ENCODE assay signal across 8 mouse cellular contexts in genomic region chr19:53329992-53330381, GRCm38 (mm10). TPM values are rescaled to one million over a fixed set of nuclear protein-coding genes. Genes with fewer than 3 reads are reported as not detected.
DNase-seq lines count a peak whose midpoint lies in the region; ATAC-seq and TF ChIP-seq lines count a peak whose summit lies in the region.

No protein-coding gene starts in this region.

- no peaks in the 10 kb centered on the region for H3K79me2 ChIP-seq in myocyte (ENCODE audit: control insufficient read depth, insufficient read depth)

- 2% methylated on average over 29 of the region's 29 CpGs for WGBS in heart, embryonic 12.5 days
- WGBS in kidney, embryonic 16.5 days, result under 1% methylated on average over 19 of the region's 29 CpGs
- 1% methylated on average over 29 of the region's 29 CpGs for WGBS in liver, embryonic 11.5 days
- WGBS in stomach, embryonic 14.5 days, result under 1% methylated on average over 29 of the region's 29 CpGs

- H3K36me3 ChIP-seq in heart, embryonic 12.5 days, result peaks cover 27% of the 10 kb centered on the region
- H3K36me3 ChIP-seq in kidney, embryonic 16.5 days (ENCODE audit: insufficient read depth, low read length), result peaks cover 22% of the 10 kb centered on the region
- H3K36me3 ChIP-seq in liver, embryonic 11.5 days (ENCODE audit: control insufficient read depth, insufficient read depth, low read length), result peaks cover 10% of the 10 kb centered on the region
- no peaks in the 10 kb centered on the region for H3K36me3 ChIP-seq in myocyte (ENCODE audit: control insufficient read depth, insufficient read depth)
- H3K36me3 ChIP-seq in stomach, embryonic 14.5 days (ENCODE audit: control insufficient read depth, insufficient read depth, low read length), result peaks cover 19% of the 10 kb centered on the region

- DNase-seq in 416B (ENCODE audit: low read depth), result peak; percentile 80
- peak; percentile 74 for DNase-seq in adrenal gland, postnatal 25 days
- peak; percentile 78 for DNase-seq in liver, embryonic 11.5 days (ENCODE audit: low spot score)

- peak overlapping the region; percentile 60 for H3K4me3 ChIP-seq in embryonic fibroblast, embryonic 13.5 days (ENCODE audit: insufficient read depth, low read length)
- peak overlapping the region; percentile 84 for H3K4me3 ChIP-seq in heart, embryonic 12.5 days
- H3K4me3 ChIP-seq in kidney, embryonic 16.5 days (ENCODE audit: low read length), result peak overlapping the region; percentile 90
- peak overlapping the region; percentile 93 for H3K4me3 ChIP-seq in liver, embryonic 11.5 days (ENCODE audit: low read depth, low read length)
- peak overlapping the region; percentile 19 for H3K4me3 ChIP-seq in myocyte
- peak overlapping the region; percentile 86 for H3K4me3 ChIP-seq in stomach, embryonic 14.5 days (ENCODE audit: low read depth, low read length)

- H3K4me1 ChIP-seq in embryonic fibroblast, embryonic 13.5 days (ENCODE audit: control insufficient read depth, insufficient read depth, low read length), result peaks cover 7% of the 10 kb centered on the region; the same call in 1 of the 2 replicates
- H3K4me1 ChIP-seq in heart, embryonic 12.5 days (replicated peaks), result peaks cover 39% of the 10 kb centered on the region
- peaks cover 22% of the 10 kb centered on the region for H3K4me1 ChIP-seq in kidney, embryonic 16.5 days (ENCODE audit: insufficient read depth, low read length)
- H3K4me1 ChIP-seq in liver, embryonic 11.5 days (replicated peaks; ENCODE audit: control insufficient read depth, insufficient read depth, low read length), result peaks cover 30% of the 10 kb centered on the region
- peaks cover 14% of the 10 kb centered on the region for H3K4me1 ChIP-seq in stomach, embryonic 14.5 days (ENCODE audit: control insufficient read depth, insufficient read depth, low read length)

- no peak for TF ChIP-seq POLR2A in embryonic fibroblast, embryonic 13.5 days (IDR thresholded peaks at IDR 0.05; ENCODE audit: low read depth, low read length)
- no peak for TF ChIP-seq POLR2A in myocyte (IDR thresholded peaks at IDR 0.05; ENCODE audit: insufficient read length, low read depth)

- H3K4me2 ChIP-seq in heart, embryonic 12.5 days, result peak overlapping the region; percentile 99
- H3K4me2 ChIP-seq in kidney, embryonic 16.5 days (replicated peaks; ENCODE audit: low read depth, low read length), result peak overlapping the region; percentile 92
- peak overlapping the region; percentile 99 for H3K4me2 ChIP-seq in liver, embryonic 11.5 days
- H3K4me2 ChIP-seq in myocyte (ENCODE audit: low read depth), result peak overlapping the region; percentile 95
- peak overlapping the region; percentile 80 for H3K4me2 ChIP-seq in stomach, embryonic 14.5 days (replicated peaks; ENCODE audit: low read depth, low read length)

- peak overlapping the region; percentile 67 for H3ac ChIP-seq in myocyte (ENCODE audit: control insufficient read depth, insufficient read length)

- H3K9ac ChIP-seq in heart, embryonic 12.5 days, result peak overlapping the region; percentile 85
- H3K9ac ChIP-seq in kidney, embryonic 16.5 days (replicated peaks; ENCODE audit: low read length), result peak overlapping the region; percentile 78
- peak overlapping the region; percentile 92 for H3K9ac ChIP-seq in liver, embryonic 11.5 days (ENCODE audit: low read depth, low read length)
- peak overlapping the region; percentile 68 for H3K9ac ChIP-seq in stomach, embryonic 14.5 days (replicated peaks; ENCODE audit: low read depth, low read length)

- H3K9me3 ChIP-seq in heart, embryonic 12.5 days (replicated peaks), result no peaks in the 10 kb centered on the region; the same call in 1 of the 2 replicates
- H3K9me3 ChIP-seq in kidney, embryonic 16.5 days (ENCODE audit: low read length), result no peaks in the 10 kb centered on the region
- H3K9me3 ChIP-seq in liver, embryonic 11.5 days (ENCODE audit: control insufficient read depth, low read length), result no peaks in the 10 kb centered on the region
- no peaks in the 10 kb centered on the region for H3K9me3 ChIP-seq in stomach, embryonic 14.5 days (ENCODE audit: control insufficient read depth, low read depth, low read length)

- no peaks in the 10 kb centered on the region for H3K27me3 ChIP-seq in heart, embryonic 12.5 days (replicated peaks)
- H3K27me3 ChIP-seq in kidney, embryonic 16.5 days (ENCODE audit: insufficient read depth, low read length), result no peaks in the 10 kb centered on the region
- no peaks in the 10 kb centered on the region for H3K27me3 ChIP-seq in liver, embryonic 11.5 days (replicated peaks; ENCODE audit: control insufficient read depth, insufficient read depth, low read length)
- no peaks in the 10 kb centered on the region for H3K27me3 ChIP-seq in myocyte (ENCODE audit: control insufficient read depth, insufficient read depth, insufficient read length)
- no peaks in the 10 kb centered on the region for H3K27me3 ChIP-seq in stomach, embryonic 14.5 days (ENCODE audit: control insufficient read depth, insufficient read depth, low read length)

- peak; percentile 70 for ATAC-seq in heart, embryonic 12.5 days (ENCODE audit: insufficient number of reproducible peaks, low FRiP score)
- peak; percentile 91 for ATAC-seq in kidney, embryonic 16.5 days (ENCODE audit: low FRiP score, low TSS enrichment)
- ATAC-seq in liver, embryonic 11.5 days (replicated peaks; ENCODE audit: low FRiP score), result peak; percentile 56
- peak; percentile 71 for ATAC-seq in stomach, embryonic 14.5 days (ENCODE audit: insufficient number of reproducible peaks, insufficient read depth, low FRiP score, low read depth)

- no peak overlapping the region for H3K27ac ChIP-seq in embryonic fibroblast, embryonic 13.5 days (ENCODE audit: insufficient read depth, low read length)
- peak overlapping the region; percentile 61 for H3K27ac ChIP-seq in heart, embryonic 12.5 days (ENCODE audit: poor library complexity, severe bottlenecking)
- H3K27ac ChIP-seq in kidney, embryonic 16.5 days (ENCODE audit: low read length), result peak overlapping the region; percentile 80
- peak overlapping the region; percentile 73; the same call in 1 of the 2 replicates for H3K27ac ChIP-seq in liver, embryonic 11.5 days (ENCODE audit: low read depth, low read length)
- peak overlapping the region; percentile 68 for H3K27ac ChIP-seq in stomach, embryonic 14.5 days (ENCODE audit: low read length)

- no peak for TF ChIP-seq CTCF in embryonic fibroblast, embryonic 13.5 days (IDR thresholded peaks at IDR 0.05; ENCODE audit: borderline replicate concordance, insufficient read depth, low read length)

TF ChIP-seq in myocyte, 11 proteins besides CTCF, POLR2A, EP300 and RAD21:
- TF ChIP-seq MYOG (IDR thresholded peaks at IDR 0.05; ENCODE audit: control insufficient read depth in 1 of 3, insufficient read depth in 1 of 3, insufficient read length in 2 of 3, low read depth in 2 of 3) (no peak), TCF3 (IDR thresholded peaks at IDR 0.05; ENCODE audit: insufficient read length, low read depth) (no peak), REST (IDR thresholded peaks at IDR 0.05; ENCODE audit: insufficient read depth, insufficient read length) (no peak), MYOD1 (IDR thresholded peaks at IDR 0.05; ENCODE audit: control insufficient read depth in 1 of 3, insufficient read length in 2 of 3, low read depth in 2 of 3) (no peak), E2F4 (IDR thresholded peaks at IDR 0.05; ENCODE audit: insufficient read depth) (no peak), SRF (IDR thresholded peaks at IDR 0.05; ENCODE audit: control insufficient read depth, insufficient read length, low read depth) (no peak), TCF12 (IDR thresholded peaks at IDR 0.05; ENCODE audit: insufficient read depth, poor library complexity, severe bottlenecking) (no peak), POLR2AphosphoS2 (IDR thresholded peaks at IDR 0.05; ENCODE audit: insufficient read length, low read depth) (no peak), USF1 (IDR thresholded peaks at IDR 0.05; ENCODE audit: low read depth) (no peak), MAX (IDR thresholded peaks at IDR 0.05; ENCODE audit: low read depth) (no peak), CEBPB (IDR thresholded peaks at IDR 0.05; ENCODE audit: insufficient read depth, poor library complexity, severe bottlenecking) (no peak)

RNA-seq across cellular contexts. Expression of gene Mxi1, which starts 19.7 kb away (rescaled TPM):
- 33.6 and 40.2 TPM in 2 replicates for total RNA-seq in adrenal gland, postnatal 25 days (2021)
- polyA plus RNA-seq in embryonic fibroblast, embryonic 13.5 days (2011; ENCODE audit: insufficient read length, low read depth, missing spikeins), result 17.5 and 19.8 TPM in 2 replicates
- 40.0 and 42.7 TPM in 2 replicates for polyA plus RNA-seq in heart, embryonic 12.5 days (2016; fragmentation: Nextera tagmentation; extraction: Ambion mirVana)
- 19.2 and 32.1 TPM in 2 replicates for polyA plus RNA-seq in kidney, embryonic 16.5 days (2015; fragmentation: Nextera tagmentation; extraction: Ambion mirVana)
- 34.3 and 42.6 TPM in 2 replicates for polyA plus RNA-seq in liver, embryonic 11.5 days (2014; fragmentation: Nextera tagmentation; extraction: Ambion mirVana)
- polyA plus RNA-seq in myocyte (2012; fragmentation: generic; extraction: Trizol), result 11.9 TPM
- polyA plus RNA-seq in stomach, embryonic 14.5 days (2014; fragmentation: Nextera tagmentation; extraction: Ambion mirVana), result 29.3 and 30.3 TPM in 2 replicates

RNA-seq across cellular contexts. Expression of gene Gm10197, which starts 41.6 kb away (rescaled TPM):
- not detected in 2 replicates for total RNA-seq in adrenal gland, postnatal 25 days (2021)
- polyA plus RNA-seq in embryonic fibroblast, embryonic 13.5 days (2011; ENCODE audit: insufficient read length, low read depth, missing spikeins), result not detected in 2 replicates
- not detected in 2 replicates for polyA plus RNA-seq in heart, embryonic 12.5 days (2016; fragmentation: Nextera tagmentation; extraction: Ambion mirVana)
- not detected in 2 replicates for polyA plus RNA-seq in kidney, embryonic 16.5 days (2015; fragmentation: Nextera tagmentation; extraction: Ambion mirVana)
- 3.3 TPM in 1 of 2 replicates, not detected in the other for polyA plus RNA-seq in liver, embryonic 11.5 days (2014; fragmentation: Nextera tagmentation; extraction: Ambion mirVana)
- not detected for polyA plus RNA-seq in myocyte (2012; fragmentation: generic; extraction: Trizol)
- not detected in 2 replicates for polyA plus RNA-seq in stomach, embryonic 14.5 days (2014; fragmentation: Nextera tagmentation; extraction: Ambion mirVana)

Comparison
In these comparisons a context has a peak if more than half of its experiments do, and no peak if none do; other contexts are left out.
1. H3K4me3 ChIP-seq: peak in every context shown above with its lines; median percentile 93 in liver, embryonic 11.5 days; 90 in kidney, embryonic 16.5 days; 86 in stomach, embryonic 14.5 days; 84 in heart, embryonic 12.5 days; 60 in embryonic fibroblast, embryonic 13.5 days; 19 in myocyte.